Mouse (Mus musculus): ENCODE data around the gene Zfp560.
A peak's percentile ranks its signal among the peaks of the same experiment; 100 is the strongest.
"Not testable (repeated sequence)": the region's sequence is repeated elsewhere in the genome, so short reads cannot be mapped to it uniquely, and the experiment has no call there.

Gene Zfp560

DNA sequence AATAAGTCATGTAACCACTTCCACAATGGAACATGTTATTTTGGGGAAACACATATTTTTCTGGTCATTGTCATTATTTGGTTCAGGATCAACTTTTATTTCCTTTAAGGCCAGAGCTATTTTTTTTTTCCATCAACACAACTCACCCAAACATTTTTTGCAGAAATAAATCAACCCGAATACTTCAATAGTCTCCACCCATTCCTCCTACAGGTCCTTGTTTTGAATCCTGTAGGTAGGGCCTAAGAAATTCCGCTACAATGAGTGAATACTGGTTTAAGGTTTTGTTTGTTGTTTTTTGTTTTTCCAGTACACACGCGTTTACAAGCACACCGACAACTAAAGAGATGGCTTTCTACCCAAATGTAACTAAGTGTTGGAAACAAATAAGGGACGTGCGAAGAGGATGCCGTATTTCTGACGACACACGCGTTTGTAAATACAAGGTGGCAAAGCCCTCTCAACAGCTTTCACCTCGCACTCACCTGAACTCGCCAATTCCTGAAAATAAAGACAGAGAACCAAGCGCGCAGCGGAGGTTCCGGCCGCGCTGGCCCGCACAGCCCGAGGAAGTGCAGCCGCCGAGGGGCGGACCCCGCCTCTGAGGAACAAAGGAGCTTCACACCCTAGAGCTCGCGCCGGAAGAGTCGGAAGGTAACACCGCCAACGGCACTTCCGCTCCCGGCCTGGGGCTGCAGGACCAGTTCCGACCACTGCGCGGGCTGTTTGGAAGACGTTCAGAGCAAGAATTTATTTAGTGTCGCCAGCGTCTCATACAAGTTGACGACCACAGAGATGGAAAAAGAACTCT, at the start of gene Zfp560:
Zfp560 (minus strand) TSS at position 646 of the 811 bp plus-strand sequence.
- peak; percentile 81 to 83 for DNase-seq (ENCODE audit: low spot score in 2 of 2)

DNA sequence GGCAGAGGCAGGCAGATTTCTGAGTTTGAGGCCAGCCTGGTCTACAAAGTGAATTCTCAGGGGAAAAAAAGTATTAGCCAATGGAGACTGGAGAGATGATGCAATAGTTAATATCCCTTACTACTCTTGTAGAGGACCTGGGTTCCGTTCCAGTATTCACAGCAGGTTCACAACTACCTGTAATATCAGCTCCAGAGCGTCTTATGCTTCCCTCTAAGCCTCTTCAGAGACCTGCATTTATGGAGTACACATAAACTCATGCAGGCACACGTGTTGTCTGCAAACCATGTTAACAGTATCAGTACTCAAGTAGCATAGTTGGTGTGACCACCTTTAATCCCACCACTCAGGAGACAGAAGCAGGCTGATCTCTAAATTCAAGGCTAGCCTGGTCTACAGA, 45.0 kb upstream of the Zfp560 start:
- DNase-seq (ENCODE audit: low spot score in 2 of 2), result no peak

DNA sequence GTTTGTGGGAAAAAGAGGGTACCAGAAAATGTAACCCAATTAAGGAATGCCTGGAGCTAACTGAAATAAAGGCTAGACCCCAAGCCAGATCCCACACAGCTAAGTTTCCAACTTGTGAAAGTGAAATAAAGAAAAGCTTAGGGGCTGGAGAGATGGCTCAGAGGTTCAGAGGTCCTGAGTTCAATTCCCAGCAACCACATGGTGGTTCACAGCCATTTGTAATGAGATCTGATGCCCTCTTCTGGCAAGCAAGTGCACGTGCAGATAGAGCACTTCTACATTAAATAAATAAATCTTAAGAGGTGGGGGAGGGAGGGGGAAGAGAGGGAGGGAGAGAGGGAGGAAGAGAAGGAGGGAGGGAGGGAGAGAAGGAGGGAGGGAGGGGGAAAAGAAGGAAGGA, 26.5 kb upstream of the Zfp560 start:
- DNase-seq (ENCODE audit: low spot score in 2 of 2), result no peak

DNA sequence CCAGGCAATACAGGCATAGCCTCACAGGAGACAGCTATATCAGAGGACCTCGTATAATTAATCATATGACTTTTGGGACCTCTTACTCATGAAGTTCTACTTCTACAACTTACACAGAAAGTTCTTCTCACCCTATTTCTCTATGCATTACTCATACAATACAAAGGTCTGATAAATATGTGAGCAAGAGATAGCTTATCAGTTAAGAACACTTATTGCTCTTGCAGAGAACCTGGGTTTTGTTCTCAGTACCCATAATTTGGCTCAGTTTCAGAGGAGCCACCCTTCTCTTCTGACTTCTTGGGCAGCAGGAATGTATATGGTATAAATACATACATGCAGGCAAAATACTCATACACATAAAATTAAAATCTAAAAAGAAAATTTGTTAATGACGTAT, 24.3 kb upstream of the Zfp560 start:
- no peak for DNase-seq (ENCODE audit: low spot score in 2 of 2)

DNA sequence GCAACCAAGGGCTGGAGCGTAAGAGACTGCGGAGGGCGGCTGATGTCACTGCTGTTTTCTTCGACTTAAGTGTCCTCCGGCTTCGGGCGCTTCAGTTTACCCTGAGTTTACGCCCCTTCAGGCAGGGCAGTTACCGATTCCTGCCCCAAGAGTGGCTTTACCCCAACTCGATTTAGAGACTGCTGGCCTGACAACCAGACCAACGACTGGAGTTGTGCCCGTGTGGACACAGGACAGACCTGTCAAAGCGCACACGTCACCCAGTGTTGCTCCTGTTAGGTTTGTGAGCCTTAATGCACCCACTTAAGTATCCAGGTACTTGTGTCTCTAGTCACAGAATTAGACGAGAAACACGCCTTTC, 346 bp upstream of the Zfp560 start:
- no peak for DNase-seq (ENCODE audit: low spot score in 2 of 2)

DNA sequence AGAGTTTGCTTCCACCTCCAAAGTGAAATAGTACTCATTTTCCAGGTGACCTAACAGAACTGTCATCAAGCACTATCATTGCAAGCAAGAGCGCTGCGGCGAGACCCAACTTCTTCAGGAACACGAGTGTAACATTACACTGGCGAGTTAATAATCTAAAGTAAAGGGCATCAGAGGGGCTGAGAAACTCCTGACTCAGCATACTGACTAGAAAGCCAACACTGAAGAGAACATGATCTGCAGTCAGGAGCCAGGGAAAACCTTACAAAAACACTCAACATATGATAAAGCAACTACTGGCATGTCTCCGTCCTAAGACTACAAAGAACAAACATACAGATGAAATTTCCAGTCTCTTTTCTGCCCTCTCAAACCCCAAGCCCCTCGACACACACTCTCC, 1.3 kb downstream of the Zfp560 start:
- DNase-seq (ENCODE audit: low spot score in 2 of 2), result no peak

DNA sequence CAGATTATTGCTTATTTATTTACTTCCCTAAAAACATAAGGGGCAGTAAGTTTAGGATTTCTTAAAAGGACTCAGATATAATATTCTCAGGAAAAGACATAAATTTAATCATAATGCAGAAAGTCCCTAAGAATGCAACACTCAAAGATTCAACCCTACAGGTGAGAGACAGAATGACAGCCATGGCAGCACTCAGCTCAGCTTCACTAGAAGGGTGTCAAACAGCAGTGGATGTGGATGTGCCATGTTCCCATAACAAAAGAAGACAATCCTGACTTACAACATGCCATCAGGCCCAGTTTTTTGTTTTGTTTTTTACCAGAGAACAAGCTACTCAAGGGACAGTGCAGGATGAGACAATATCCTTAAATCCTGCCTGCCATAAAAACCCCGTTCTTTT, 10.3 kb downstream of the Zfp560 start:
- no peak for DNase-seq (ENCODE audit: low spot score in 2 of 2)

DNA sequence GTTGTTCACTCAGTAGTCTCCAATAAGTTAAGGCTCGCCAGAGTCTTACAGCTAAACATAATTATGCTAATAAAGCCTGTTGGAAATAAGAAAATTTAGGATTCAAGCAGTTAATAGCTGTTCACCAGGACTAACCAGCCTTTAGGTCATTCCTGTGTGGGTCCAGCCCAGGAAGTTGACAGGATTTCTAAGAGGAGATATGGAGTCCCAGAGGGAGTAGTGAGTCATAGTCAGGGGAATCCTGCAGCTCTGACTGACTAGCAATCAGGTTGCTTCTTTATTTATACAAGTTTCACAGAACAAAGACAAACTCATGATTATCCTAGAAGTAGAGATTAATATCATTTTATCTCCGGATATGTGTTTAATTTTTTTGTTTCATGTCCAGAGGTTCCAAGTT, 17.7 kb downstream of the Zfp560 start:
- no peak for DNase-seq (ENCODE audit: low spot score in 2 of 2)

DNA sequence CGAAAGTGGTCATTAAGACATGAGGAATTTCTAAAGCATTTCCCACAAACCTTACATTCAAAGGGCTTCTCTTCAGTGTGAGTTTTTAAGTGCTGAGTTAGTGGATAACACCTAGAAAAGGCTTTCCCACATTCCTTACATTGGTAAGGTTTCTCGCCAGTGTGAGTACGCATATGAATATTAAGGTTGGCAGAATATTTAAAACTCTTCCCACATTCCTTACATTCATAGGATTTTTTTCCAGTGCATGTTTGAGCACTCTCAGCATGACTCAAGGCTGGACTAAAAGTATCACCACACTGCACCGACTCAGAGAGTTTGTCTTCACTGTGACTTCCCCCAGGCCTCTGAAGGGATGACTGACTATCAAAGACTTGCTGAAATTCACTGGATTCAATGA, 36.5 kb downstream of the Zfp560 start:
- DNase-seq (ENCODE audit: low spot score in 2 of 2), result no peak

DNA sequence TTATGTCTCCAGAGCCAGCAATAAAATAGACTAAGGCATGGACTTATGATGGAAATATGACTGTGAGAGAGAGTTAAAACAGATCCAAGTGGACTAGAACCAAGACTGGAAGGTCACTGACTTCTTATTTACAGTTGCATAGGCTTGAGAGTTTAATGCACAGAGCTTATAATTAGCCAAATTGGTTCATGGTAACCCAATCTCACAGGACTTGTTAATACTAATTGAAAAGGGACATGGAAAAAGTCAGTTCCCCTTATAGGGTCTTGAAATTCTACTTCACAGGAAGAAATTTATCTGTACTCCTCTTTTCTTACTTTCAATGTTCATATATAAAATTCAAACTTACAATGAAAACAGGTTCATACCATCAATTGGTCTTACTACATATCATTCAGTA, 49.0 kb downstream of the Zfp560 start, which contains the start of gene Olfr18:
Olfr18 (minus strand) TSS at position 101 of the 400 bp plus-strand sequence.
- DNase-seq (ENCODE audit: low spot score in 2 of 2), result no peak

DNA sequence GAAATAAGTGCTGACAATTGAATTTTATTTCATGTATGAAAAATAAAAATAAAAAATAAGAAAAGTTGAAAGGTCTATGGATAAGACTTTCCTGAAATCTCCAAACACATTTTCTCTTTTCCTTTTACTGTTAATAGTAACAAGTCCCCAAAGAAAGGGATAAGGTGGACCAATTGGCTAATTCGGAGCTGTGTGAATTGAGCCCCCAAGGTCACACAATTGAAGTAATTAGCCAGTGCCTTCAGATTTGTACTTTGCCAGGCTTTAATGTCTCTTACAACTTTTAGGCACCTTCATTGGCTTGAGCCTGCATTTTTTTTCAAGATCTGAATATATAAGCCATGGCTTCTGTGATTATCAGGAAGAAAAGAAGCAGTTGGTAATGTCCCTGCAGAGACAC, 86.7 kb downstream of the Zfp560 start, which contains the start of gene Olfr873:
Olfr873 (plus strand) TSS at position 301 of the 400 bp plus-strand sequence.
- no peak for DNase-seq (ENCODE audit: low spot score in 2 of 2)

DNA sequence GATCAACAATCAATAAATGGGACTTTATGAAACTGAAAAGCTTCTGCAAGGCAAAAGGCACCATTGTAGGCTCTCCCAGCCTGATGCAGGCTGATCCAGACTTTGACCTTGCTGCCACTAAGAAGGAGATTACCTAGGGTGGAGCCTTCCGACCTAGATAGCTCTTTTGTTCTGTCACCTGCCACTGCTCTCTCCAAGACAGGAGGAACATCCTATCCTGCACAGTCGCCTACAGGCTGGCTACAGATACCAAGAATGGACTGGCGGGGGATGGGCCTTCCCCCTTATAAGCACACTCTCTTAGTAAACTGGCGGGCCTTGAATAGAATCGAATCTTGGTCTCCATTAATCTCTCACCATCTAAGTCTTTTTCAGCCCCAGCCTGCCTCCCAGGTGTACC, 89.4 kb downstream of the Zfp560 start:
- DNase-seq (ENCODE audit: low spot score in 2 of 2), result not testable (repeated sequence)
